In the genomic region with DNA sequence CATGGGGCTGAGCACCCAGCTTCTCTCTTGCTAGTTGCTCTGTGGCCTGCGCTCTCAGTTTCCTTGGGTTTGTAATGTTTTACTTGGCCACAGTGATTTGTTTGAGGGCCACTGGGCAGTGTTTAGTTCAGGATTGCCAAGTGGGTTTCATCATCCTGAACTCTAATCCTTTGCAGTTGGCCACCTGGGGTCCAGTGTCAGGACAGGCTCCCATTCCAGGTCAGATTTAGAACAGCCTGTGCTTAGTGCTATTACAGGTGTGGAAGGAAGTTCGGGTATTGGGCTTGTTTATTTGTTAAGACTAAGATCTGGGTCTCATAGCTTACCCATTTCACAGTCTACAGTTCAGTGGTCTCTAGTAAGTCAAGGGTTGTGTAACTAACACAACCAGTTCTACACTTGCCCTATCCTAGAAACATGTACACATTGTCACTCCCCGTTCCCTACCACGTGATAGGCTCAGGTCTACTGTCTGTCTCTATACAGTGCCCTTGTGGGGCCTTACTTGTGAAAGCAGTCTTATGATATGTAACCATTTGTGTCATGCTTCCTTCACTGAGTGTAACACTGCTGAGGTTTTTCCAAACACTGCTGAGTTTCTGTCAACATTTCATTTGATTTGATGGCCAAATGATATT, we compare ENCODE assay signal across 20 mouse cellular contexts.
A peak's percentile ranks its signal among the peaks of the same experiment; 100 is the strongest.
DNase-seq lines count a peak whose midpoint lies in the region; ATAC-seq lines count a peak whose summit lies in the region.
"Had no signal": no experiment of that assay in that cellular context is flagged by ENCODE, and none has a peak within 500 bp of the region (broad histone marks: within the 10 kb centered on the region; RNA-seq: fewer than 3 reads in every experiment).

No protein-coding gene starts in this region.

- H3K36me3 ChIP-seq in liver, embryonic 15.5 days (replicated peaks): no peaks in the 10 kb centered on the region
- H3K36me3 ChIP-seq: hindbrain, embryonic 15.5 days; limb, embryonic 13.5 days had no signal

- H3K9ac ChIP-seq in liver, embryonic 15.5 days: no peak overlapping the region
- H3K9ac ChIP-seq: hindbrain, embryonic 15.5 days; limb, embryonic 13.5 days had no signal

- H3K4me1 ChIP-seq in liver, embryonic 15.5 days (replicated peaks): peaks cover 15% of the 10 kb centered on the region
- H3K4me1 ChIP-seq: hindbrain, embryonic 15.5 days had no signal

- peak; percentile 79 for ATAC-seq in liver, embryonic 15.5 days (ENCODE audit: insufficient read depth)
- ATAC-seq: activated CD4-positive, CD25-positive, alpha-beta regulatory T cell, adult 4 months; forebrain, embryonic 16.5 days had no signal

- no peaks in the 10 kb centered on the region for H3K9me3 ChIP-seq in liver, embryonic 15.5 days (replicated peaks)
- H3K9me3 ChIP-seq: hindbrain, embryonic 15.5 days; limb, embryonic 13.5 days; megakaryocyte, embryonic 14.5 days had no signal

- no peaks in the 10 kb centered on the region for H3K27me3 ChIP-seq in liver, embryonic 15.5 days
- H3K27me3 ChIP-seq: CH12.LX; hindbrain, embryonic 15.5 days; limb, embryonic 13.5 days; megakaryocyte, embryonic 14.5 days had no signal

- no peak overlapping the region for H3K4me3 ChIP-seq in liver, embryonic 15.5 days (replicated peaks)
- H3K4me3 ChIP-seq: heart, adult 2 months; hindbrain, embryonic 15.5 days; limb, embryonic 13.5 days; megakaryocyte, embryonic 14.5 days had no signal

- peak overlapping the region; percentile 35 for H3K27ac ChIP-seq in liver, embryonic 15.5 days (replicated peaks)
- H3K27ac ChIP-seq: heart, adult 2 months; hindbrain, embryonic 15.5 days; kidney, postnatal 0 days; limb, embryonic 13.5 days had no signal

- DNase-seq in adrenal gland, adult 2 months: peak; percentile 39
- no peak for DNase-seq in adrenal gland, adult 8-10 months
- peak; percentile 53 to 68 for DNase-seq in kidney, adult 8-10 months
- DNase-seq in kidney, postnatal 4 days: no peak
- DNase-seq in lung, postnatal 4 days: peak; percentile 29 to 45
- DNase-seq in natural killer cell, adult 2 months (ENCODE audit: low spot score in 2 of 2): no peak
- DNase-seq in right cerebral cortex, adult 2 months (ENCODE audit: low spot score in 2 of 2): no peak
- DNase-seq: cerebellum, adult 8-10 months; heart, adult 2 months; layer of hippocampus, postnatal 36 days; right cerebral cortex, postnatal 14 days; thymus, postnatal 14 days had no signal

- 61% methylated on average over 4 of the region's 4 CpGs for WGBS in liver, embryonic 15.5 days (ENCODE audit: insufficient replicate concordance)

- no peak overlapping the region for H3K4me2 ChIP-seq in liver, embryonic 15.5 days
- H3K4me2 ChIP-seq: hindbrain, embryonic 15.5 days; limb, embryonic 13.5 days had no signal

Comparison
In these comparisons a context has a peak if more than half of its experiments do, and no peak if none do; other contexts are left out.
1. DNase-seq: peak in adrenal gland, adult 2 months (single experiment), kidney, adult 8-10 months (2 of 2) and lung, postnatal 4 days (2 of 2); none in adrenal gland, adult 8-10 months (single experiment), kidney, postnatal 4 days (0 of 2), natural killer cell, adult 2 months (0 of 2) and right cerebral cortex, adult 2 months (0 of 2).